Mouse (Mus musculus): ENCODE results near the gene Fbh1.
"Not testable (repeated sequence)": the region's sequence is repeated elsewhere in the genome, so short reads cannot be mapped to it uniquely, and the experiment has no call there.

Fbh1 gene

DNA sequence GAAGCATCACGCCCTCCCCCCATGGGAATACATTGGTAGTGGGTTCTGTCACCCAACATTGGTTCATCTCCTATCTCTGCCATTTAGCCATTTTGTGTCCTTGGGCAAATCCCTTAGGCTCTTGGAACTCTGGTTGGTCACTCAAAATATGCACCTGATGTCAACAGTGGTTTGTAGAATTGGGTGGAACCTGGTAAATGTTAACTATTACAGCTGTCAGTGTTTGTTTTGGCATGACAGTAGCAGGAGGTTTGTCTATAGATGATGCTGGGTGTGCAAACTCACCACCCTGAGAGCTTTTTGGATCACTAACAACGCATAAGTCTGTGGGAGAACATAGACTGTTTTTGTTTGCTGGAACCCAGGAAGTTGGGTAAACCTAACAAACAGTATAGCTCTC lies 58.8 kb downstream of the Fbh1 start:
- no peak for DNase-seq (ENCODE audit: low read depth)

DNA sequence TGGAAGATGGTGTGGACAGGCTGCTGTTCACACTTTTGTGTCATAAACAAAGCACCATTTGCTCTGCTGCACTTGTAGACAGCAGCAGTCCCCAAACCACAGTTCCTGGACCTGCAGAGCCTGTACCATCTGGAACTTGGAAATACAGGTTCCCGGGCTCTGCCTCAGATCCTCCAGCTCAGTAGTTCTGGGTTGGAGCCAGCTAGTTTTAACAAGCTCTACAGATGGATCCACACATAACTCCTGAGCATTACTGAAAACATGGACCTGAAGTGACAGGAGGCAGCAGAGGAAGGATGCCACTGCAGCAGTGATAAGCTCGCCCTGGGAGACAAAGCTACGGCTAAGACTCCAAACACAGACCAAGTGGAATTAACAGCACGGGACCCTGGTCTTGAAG lies 62.8 kb downstream of the Fbh1 start:
- no peak for DNase-seq (ENCODE audit: low read depth)

DNA sequence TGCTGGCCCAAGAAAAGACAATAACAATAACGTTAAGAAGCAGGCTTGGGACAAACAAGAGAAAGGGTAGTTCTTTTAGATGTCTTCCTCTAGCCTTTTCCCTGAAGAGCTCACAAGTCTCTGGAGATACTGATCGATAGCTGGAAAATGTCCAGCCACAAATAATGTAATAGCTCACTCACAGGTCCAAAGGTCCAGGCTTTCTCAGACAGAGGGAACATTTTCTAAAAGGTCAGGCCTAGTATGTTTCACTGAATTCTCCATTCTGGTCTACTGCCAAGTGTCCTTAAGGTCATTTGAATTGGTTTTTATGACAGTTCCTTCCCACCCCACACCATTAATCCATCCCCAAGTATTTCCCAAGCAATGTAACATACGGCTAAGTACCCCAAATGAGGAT lies 64.4 kb downstream of the Fbh1 start:
- DNase-seq (ENCODE audit: low read depth), result no peak

GRCm38 (mm10) chr2:11712483-11712990 lies 64.8 kb downstream of the Fbh1 start:
- DNase-seq (ENCODE audit: low read depth), result no peak

DNA sequence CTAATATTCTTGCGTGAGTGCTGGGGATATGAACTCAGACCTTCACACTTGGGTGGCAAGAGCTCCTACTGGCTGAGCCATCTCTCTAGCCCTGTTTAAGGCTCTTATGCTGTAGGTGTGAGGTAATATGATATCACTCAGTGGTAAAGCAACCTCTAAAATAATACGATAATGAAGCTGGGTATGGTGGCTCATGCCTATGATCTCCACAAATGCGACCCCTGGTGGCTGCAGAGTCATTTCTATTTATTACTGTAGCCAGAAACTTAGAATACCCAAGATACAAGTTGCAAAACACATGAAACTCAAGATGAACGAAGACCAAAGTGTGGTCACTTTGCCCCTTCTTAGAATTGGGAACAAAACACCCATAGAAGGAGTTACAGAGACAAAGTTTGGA lies 67.3 kb downstream of the Fbh1 start:
- DNase-seq (ENCODE audit: low read depth), result not testable (repeated sequence)

GRCm38 (mm10) chr2:11708538-11708937 lies 68.8 kb downstream of the Fbh1 start:
- DNase-seq (ENCODE audit: low read depth), result no peak

DNA sequence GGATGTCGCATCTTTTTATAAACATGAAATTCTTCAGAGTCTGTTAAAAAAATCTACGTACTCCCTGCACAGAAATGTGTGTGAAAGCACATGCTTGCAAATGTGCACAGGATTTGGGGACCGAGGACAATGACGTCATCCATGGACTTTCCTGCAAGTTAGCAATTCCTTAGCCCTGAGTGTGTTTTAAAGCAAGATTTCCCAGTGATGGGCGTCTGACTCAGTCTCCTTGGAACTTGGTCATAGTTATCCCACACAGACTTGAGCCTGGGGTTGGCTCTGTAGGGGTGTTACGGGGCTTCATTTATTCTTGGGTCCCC lies 70.7 kb downstream of the Fbh1 start:
- no peak for DNase-seq (ENCODE audit: low read depth)

DNA sequence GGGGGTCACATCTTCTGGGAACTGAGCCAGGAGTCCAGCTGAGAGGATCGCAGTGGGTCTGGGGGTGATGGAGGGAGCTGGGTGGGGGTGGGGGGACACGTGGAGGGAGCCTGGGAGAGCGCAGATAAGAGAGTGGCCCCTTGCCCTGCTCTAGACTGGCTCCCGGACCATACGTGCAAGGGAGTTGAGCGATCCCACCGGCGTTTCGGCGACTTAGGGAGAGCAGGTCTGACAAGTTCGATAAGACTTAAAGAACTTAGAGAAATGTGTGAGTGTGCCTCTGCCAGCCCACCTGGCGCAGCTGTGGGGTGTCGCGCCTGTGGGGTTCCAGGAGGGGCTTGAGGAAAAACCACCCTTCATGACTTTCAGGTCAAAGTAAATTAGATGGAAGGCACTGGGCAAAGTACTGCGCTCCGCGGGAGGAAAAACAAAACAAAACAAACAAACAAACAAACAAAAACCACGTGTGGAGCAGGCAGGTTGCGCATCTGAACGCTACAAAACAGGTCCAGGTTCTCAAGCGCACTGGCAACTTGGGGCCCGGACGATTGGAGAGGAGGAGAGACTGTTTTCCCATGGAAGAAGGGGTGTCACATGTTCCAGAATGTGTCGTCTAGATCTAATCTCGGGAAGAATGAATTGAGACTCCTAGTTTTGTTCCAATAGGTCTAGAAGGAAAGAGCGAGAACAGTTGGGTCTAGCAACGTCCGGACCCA lies 71.2 kb downstream of the Fbh1 start:
- no peak for DNase-seq (ENCODE audit: low read depth)

- no peak for DNase-seq (ENCODE audit: low read depth)
These were observed 72.0 kb downstream of the Fbh1 start, which contains the start of gene Il15ra for GRCm38 (mm10) chr2:11705201-11706025. Gene Il15ra, plus strand, starts transcription at chr2:11705290.

- DNase-seq (ENCODE audit: low read depth), result no peak
These were observed 77.5 kb downstream of the Fbh1 start for GRCm38 (mm10) chr2:11699905-11700304.

DNA sequence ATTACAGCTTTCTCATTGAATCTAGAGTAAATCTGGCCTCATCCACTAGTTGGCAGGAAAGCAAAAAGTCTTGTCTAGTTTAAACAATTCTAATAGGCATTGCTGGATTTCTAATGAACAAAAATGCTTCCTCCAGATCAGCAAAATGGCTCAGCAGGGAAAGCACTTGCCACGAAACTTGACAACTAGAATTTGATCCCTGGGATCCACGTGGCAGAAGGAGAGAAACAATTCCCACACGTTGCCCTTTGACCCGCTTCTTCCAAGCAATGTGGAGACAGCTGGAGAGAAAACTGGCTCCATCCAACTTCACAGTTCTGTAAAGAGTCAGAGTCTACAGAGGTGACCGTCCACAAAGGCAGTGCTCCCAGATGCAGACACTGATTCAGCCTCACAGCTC lies 78.4 kb downstream of the Fbh1 start:
- DNase-seq (ENCODE audit: low read depth), result no peak

DNA sequence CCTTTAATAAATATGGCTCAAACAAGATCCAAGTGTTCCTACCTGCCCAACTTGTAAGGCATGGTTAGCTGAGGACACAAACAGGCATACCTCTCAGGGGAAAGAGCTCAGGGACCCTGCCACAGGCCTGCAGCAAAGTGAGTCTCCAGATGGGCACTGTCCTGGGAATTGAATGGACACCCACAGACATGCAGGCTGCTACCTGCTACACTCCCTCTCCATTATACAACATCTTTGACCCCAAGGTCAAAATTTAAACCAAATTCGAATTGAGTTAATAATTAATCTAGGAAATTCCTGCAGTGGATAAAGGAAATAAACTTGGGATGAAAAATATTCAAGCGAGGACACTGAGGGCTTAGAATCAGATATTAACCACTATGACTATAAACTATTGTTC lies 81.5 kb downstream of the Fbh1 start:
- DNase-seq (ENCODE audit: low read depth), result no peak

DNA sequence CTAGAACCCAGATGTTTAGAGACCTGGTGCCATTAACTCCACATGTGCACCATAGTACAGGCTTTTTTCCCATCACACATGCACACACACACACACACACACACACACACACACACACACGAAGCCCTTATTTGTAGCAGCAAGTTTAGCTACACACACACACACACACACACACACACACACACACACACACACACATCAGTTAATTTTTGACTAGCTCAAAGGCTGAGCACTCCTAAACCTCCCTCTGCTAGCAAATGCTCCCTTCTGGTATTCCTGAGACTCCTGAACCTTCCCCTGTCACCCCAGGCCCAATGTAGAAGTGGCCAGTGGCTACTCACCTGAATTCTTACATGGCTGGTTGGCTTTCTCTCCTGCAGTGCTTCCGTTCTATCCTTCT lies 83.3 kb downstream of the Fbh1 start:
- DNase-seq (ENCODE audit: low read depth), result no peak

- no peak for DNase-seq (ENCODE audit: low read depth)
These were observed 84.0 kb downstream of the Fbh1 start for GRCm38 (mm10) chr2:11693352-11693751.
